Mouse (Mus musculus): ENCODE results near the gene Ublcp1. TPM values are rescaled to one million over a fixed set of nuclear protein-coding genes. Genes with fewer than 3 reads are reported as not detected.

The Ublcp1 gene
- total RNA-seq, 2 experiments from 2014 or later = 51.7 to 125 TPM

- no peak for ATAC-seq (replicated peaks; ENCODE audit: low FRiP score, low TSS enrichment, poor library complexity, severe bottlenecking)
Measured at GRCm38 (mm10) chr11:44425006-44425405, 45.3 kb downstream of the Ublcp1 start.

DNA sequence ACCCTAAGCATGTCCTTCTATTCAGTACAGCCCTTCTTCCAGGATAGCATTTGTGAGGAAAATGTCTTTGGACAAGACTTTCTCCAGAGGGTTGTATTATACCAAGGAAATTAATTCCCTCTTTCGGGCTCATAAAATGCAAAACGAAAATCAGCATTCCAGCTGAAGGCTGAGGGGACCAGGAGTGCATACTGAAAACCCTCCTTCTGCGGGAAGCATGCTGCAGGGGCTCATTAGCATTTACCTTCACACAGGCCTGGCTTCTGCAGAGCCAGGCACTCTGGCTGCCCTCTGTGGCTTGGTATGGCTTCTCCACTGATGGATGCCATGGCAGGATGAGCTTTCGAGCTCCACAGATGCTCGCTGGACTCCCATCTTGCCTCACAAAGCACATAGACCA is 46.3 kb downstream of the Ublcp1 start:
- ATAC-seq (replicated peaks; ENCODE audit: low FRiP score, low TSS enrichment, poor library complexity, severe bottlenecking) = no peak

DNA sequence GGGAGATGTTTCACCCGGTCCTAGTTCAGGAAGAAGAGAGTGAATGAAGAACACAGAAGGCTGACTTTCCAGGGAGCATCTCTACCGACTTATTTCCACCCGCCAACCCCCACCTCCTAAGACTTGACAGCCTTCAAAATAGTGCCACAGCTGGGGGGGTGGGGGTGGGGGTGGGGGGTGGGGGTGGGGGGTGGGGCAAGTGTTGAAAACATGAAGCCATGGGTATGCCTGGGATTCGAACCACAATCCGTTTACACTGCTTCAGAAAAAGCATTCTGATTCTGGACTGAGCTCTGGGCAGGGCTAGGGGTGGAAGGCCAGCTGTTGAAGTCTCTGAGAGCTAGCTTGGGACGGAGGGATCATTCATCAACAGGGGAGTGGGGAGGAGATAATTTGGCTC is 47.0 kb downstream of the Ublcp1 start:
- ATAC-seq (replicated peaks; ENCODE audit: low FRiP score, low TSS enrichment, poor library complexity, severe bottlenecking) = no peak

DNA sequence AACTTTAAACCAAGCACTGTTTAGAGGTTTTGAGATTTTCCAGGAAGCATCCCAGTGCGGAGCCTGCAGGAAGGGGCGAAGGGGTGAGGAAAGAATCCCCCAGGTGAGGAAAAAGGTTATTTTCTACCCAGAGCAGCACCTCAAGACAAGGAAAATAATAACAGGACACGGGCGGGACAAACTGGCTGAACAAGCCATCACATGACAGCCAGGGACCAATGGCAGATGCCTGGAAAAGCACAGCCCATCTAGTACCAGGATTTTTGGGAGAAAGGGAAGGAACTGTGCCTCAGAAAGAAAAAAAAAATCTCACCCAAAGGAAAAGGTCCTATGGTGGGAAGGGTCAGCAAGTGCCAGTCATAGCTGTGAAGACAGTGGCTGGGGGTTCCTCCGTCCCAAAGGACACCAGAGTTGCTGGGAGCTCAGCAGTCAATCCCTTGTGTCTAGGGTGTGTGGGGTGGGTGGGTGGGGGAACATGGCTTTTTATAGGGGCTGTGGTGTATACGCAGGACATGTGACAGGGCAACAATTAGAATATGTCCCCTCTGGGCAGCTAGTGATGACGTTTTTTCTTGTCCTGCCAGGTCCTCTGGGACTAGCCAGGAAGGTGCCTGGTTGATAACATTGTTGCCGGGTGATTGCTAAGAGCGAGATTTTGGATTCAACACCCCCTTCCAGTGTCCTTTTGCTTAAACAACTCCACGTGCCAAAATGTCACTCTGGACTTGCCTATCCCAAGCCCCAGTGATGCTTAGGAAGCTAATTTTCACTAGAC is 47.8 kb downstream of the Ublcp1 start:
- no peak for ATAC-seq (replicated peaks; ENCODE audit: low FRiP score, low TSS enrichment, poor library complexity, severe bottlenecking)

- no peak for ATAC-seq (replicated peaks; ENCODE audit: low FRiP score, low TSS enrichment, poor library complexity, severe bottlenecking)
Measured at GRCm38 (mm10) chr11:44417403-44417802, 52.9 kb downstream of the Ublcp1 start.

- no peak for ATAC-seq (replicated peaks; ENCODE audit: low FRiP score, low TSS enrichment, poor library complexity, severe bottlenecking)
Measured at GRCm38 (mm10) chr11:44414605-44415004, 55.7 kb downstream of the Ublcp1 start.

DNA sequence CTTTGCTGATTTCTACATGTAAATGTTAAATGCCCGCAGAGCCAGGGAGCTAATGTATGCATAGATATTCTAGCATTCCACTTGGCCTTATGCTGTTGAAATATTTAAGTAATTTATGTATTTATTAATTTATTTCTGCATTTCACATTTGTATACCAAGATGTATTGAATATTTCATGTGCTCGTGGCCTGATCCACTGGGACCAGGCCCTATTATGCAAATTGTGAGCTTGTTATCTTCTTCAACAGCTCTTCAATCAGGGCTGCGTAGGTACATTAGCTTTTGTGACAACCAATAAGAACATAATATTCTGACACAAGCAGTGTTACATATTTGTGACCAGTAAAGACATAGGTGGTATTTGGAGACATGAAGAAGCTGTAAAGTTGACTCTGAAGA is 56.9 kb downstream of the Ublcp1 start:
- ATAC-seq (replicated peaks; ENCODE audit: low FRiP score, low TSS enrichment, poor library complexity, severe bottlenecking) = no peak

GRCm38 (mm10) chr11:44412276-44412675 is 58.0 kb downstream of the Ublcp1 start:
- 0 out of 2 replicates have a peak, but pooled peaks have one; percentile 36 for ATAC-seq (replicated peaks; ENCODE audit: low FRiP score, low TSS enrichment, poor library complexity, severe bottlenecking)

- ATAC-seq (replicated peaks; ENCODE audit: low FRiP score, low TSS enrichment, poor library complexity, severe bottlenecking) = no peak
Measured at GRCm38 (mm10) chr11:44410413-44410812, 59.9 kb downstream of the Ublcp1 start.

- no peak for ATAC-seq (replicated peaks; ENCODE audit: low FRiP score, low TSS enrichment, poor library complexity, severe bottlenecking)
Measured at GRCm38 (mm10) chr11:44408626-44409025, 61.7 kb downstream of the Ublcp1 start.

- ATAC-seq (replicated peaks; ENCODE audit: low FRiP score, low TSS enrichment, poor library complexity, severe bottlenecking) = no peak
Measured at GRCm38 (mm10) chr11:44406457-44406856, 63.8 kb downstream of the Ublcp1 start.

GRCm38 (mm10) chr11:44405961-44406360 is 64.3 kb downstream of the Ublcp1 start:
- no peak for ATAC-seq (replicated peaks; ENCODE audit: low FRiP score, low TSS enrichment, poor library complexity, severe bottlenecking)

DNA sequence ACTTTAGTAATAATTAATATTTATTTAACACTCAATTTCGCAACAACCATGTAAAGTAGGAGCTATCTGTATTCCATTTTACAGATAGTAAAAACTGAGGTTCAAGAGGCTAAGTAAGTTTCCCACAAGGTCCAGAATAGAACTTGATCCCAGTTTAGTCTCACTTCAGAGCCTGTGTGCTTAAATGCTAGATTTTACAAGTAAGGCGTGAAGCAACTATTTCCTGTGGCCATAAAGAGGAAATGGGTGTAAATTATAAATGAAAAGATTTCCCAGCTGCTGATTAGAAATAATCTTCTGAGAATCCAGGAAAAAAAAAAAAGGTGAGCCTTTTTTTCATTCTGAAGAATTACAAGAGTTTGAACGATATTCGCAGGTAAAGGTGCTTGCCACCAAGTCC is 65.2 kb downstream of the Ublcp1 start:
- no peak for ATAC-seq (replicated peaks; ENCODE audit: low FRiP score, low TSS enrichment, poor library complexity, severe bottlenecking)

Other genes with a start within 250 kb of the Ublcp1 start
- not detected in 2 replicates for gene Il12b, start 70.4 kb downstream of the Ublcp1 start, total RNA-seq (2014; fragmentation: Nextera tagmentation)
- not detected in 2 replicates for gene Il12b, start 70.4 kb downstream of the Ublcp1 start, total RNA-seq (2017)
- gene Rnf145, start 48.5 kb upstream of the Ublcp1 start, total RNA-seq (2014; fragmentation: Nextera tagmentation) = 55.1 and 77.7 TPM in 2 replicates
- 37.7 and 41.5 TPM in 2 replicates for gene Rnf145, start 48.5 kb upstream of the Ublcp1 start, total RNA-seq (2017)
- 4.0 and 26.9 TPM in 2 replicates for gene Ebf1, start 146.8 kb upstream of the Ublcp1 start, total RNA-seq (2014; fragmentation: Nextera tagmentation)
- 2.9 TPM in 1 of 2 replicates, not detected in the other for gene Ebf1, start 146.8 kb upstream of the Ublcp1 start, total RNA-seq (2017)

Data from megakaryocyte-erythroid progenitor cell, adult 5-6 weeks (primary cell).